Mouse (Mus musculus): Measurements from ENCODE around the gene Trp53.
A peak's percentile ranks its signal among the peaks of the same experiment; 100 is the strongest.
"Not testable (repeated sequence)": the region's sequence is repeated elsewhere in the genome, so short reads cannot be mapped to it uniquely, and the experiment has no call there.

Gene Trp53

DNA sequence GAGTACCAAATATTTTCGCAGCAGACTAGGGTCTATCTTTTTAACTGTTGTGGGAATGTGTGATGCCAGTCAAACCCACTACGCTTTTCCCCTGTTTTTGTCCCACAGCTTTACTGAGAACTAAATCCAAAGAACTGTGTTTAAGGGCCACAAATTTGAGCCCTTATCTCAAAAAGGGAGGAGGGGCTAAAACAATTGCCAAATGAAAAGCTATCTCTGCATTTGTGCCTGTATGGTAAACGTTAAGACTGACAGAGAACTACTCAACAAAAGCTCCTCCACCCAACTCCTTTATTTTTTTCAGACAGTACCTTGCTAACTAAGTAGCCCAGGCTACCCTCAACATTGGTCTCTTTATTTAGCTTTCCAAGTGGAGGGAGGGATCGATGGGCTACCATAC, 12.6 kb downstream of the Trp53 start:
- no peak for DNase-seq (ENCODE audit: extremely low spot score, low spot score)

GRCm38 (mm10) chr11:69594853-69595252, 14.7 kb downstream of the Trp53 start:
- no peak for DNase-seq (ENCODE audit: extremely low spot score, low spot score)

DNA sequence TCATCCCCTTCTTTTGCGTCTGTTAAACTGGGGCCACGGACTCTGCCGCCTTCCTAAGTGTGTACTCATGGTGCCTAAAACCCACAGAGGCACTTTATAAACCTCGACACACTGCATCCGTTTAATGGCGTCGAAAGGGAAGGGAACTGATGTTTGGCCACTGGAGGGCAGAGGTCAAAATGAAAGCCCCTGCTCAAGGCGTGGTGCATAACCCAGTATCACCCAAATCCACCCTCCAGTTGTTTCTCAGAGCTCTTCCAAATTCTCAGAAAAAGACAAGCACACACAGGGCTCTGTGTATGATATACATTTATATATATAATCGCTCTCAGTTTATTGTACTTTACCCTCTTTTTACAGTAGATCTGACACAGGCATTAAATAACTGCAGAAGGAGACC, 19.3 kb downstream of the Trp53 start:
- DNase-seq (ENCODE audit: extremely low spot score, low spot score), result no peak

DNA sequence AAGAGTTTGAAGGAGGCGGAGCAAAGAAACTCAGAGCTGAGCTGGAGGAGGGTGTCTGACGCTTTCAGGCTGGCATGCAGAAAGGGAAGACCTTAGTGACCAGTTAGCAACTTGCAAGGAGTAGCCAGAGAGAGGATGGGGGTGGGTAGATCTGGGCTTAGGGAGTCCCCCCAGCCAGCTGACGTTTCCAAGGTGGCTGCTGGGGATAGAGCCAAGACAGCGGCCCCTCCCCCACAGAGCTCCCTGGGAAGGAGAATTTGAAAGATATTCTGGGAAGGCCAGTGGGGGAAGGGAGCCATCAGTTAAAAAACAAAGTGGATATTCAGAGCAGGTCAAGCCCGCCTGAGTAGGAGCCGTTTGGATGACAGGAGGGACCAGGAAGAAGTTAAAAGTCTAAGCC, 19.9 kb downstream of the Trp53 start:
- DNase-seq (ENCODE audit: extremely low spot score, low spot score), result peak; percentile 50

GRCm38 (mm10) chr11:69601768-69602167, 21.6 kb downstream of the Trp53 start:
- DNase-seq (ENCODE audit: extremely low spot score, low spot score), result no peak

DNA sequence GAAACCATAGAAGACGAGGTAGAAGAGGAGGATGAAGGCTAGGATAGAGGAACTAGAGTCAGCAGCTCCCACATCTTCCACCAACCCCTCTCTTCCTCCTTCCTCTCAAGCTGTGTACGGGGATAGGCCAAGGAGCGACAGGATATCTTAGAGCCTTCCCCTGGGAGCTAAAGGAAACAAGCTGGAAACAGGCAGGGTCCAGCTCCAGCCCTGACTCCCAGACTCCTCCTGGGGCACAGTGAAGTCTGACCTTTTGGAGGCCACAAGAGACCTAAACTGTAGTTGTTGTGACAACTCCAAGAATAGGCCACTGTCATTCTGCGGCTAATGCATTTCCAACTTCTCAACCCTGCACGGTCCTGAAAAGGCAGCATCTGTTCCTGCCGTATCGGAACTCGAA, 23.4 kb downstream of the Trp53 start:
- no peak for DNase-seq (ENCODE audit: extremely low spot score, low spot score)

DNA sequence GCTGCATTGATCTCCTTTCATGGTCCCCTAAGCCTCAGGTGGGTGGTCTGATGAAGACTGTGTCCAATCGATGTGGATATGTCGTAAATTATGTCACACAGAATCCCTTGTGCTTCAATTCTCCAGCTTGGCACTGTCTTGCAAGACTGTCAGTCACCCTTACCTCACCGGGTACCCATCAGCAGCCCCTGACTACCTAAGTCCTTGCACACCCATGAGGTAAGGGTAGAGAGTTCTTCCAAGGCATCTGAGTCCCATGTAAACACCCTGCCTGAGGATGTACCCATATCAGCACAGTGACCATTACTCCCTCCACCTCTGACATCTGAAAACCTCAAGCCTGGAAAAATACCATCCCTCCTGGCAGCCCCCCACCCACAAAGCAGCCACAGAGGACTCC, 24.2 kb downstream of the Trp53 start:
- DNase-seq (ENCODE audit: extremely low spot score, low spot score), result no peak

- DNase-seq (ENCODE audit: extremely low spot score, low spot score), result peak; percentile 51
Observed at GRCm38 (mm10) chr11:69604795-69605664, 24.9 kb downstream of the Trp53 start.

DNA sequence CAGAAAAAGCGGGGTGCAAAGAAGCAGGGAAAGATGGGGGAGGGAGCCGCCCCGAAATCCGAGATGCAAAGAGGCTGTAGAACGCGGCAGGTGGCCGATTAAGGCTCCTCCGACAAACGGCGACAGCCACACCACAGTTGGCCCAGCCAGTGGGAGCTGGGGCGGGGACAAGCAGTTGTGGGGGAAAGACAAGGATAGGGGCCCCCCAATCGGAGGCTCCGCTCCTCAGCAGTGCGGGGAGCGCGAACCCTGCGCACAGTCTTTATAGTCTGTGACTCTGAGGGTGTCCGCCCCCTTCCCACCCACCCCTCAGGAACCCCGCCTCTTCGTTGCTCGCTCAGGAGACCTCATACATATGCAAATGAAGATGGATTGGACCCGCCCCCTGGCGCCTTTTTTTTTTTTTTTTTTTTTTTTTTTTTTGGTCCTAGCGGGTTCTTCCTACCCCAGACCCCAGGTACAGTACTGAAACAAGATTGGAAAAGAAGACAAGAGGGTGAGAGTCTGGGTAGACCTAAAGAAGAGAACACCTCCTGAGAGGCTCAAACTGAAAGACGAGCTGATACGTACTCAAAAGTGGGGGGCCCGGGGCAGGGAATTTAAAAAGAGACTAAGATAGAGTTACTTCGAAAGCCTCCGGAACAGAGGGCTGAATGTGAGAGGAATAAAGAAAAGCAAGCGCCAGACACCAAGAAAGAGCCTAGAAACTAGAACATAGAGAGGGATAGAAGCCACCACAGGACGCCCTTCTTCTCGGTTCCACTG, 25.7 kb downstream of the Trp53 start, which contains the start of gene Atp1b2:
Gene Atp1b2 (minus strand): TSS at position 217 of the 765 bp plus-strand sequence.
- peak; percentile 74 for DNase-seq (ENCODE audit: extremely low spot score, low spot score)

GRCm38 (mm10) chr11:69606491-69606795, 26.3 kb downstream of the Trp53 start:
- DNase-seq (ENCODE audit: extremely low spot score, low spot score), result no peak

DNA sequence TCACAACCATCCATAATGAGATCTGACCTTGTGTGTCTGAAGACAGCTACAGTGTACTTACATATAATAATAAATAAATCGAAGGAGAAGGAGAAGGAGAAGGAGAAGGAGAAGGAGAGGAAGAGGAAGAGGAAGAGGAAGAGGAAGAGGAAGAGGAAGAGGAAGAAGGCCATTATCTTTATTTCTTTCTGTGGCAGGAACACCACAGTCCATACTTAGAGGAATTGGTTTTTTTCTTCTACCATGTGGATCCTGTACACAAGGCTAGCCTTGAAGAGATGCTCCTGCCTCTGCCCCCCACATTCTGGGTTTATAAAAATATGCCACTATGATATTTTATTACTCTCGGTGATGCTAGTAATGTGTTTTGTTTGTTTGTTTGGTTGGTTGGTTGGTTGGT, 26.7 kb downstream of the Trp53 start:
- no peak for DNase-seq (ENCODE audit: extremely low spot score, low spot score)

- DNase-seq (ENCODE audit: extremely low spot score, low spot score), result no peak
Observed at GRCm38 (mm10) chr11:69608525-69608924, 28.4 kb downstream of the Trp53 start.

- DNase-seq (ENCODE audit: extremely low spot score, low spot score), result no peak
Observed at GRCm38 (mm10) chr11:69609416-69609815, 29.3 kb downstream of the Trp53 start.

GRCm38 (mm10) chr11:69610899-69611298, 30.7 kb downstream of the Trp53 start:
- no peak for DNase-seq (ENCODE audit: extremely low spot score, low spot score)

- DNase-seq (ENCODE audit: extremely low spot score, low spot score), result peak; percentile 84
Observed at GRCm38 (mm10) chr11:69613553-69614256, 33.5 kb downstream of the Trp53 start.

DNA sequence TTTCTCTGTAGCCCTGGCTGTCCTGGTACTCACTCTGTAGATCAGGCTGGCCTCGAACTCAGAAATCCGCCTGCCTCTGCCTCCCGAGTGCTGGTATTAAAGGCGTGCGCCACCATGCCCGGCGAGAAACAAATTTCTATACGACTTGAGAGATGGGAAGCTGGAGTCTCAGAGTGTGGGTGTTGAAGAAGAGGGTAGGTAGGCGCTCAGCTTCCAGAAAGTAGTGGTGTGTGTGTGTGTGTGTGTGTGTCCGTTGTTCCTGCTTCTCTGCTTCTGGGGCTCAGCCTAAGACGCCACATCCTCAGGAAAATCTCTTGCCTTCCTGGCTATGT, 34.1 kb downstream of the Trp53 start:
- not testable (repeated sequence) for DNase-seq (ENCODE audit: extremely low spot score, low spot score)

DNA sequence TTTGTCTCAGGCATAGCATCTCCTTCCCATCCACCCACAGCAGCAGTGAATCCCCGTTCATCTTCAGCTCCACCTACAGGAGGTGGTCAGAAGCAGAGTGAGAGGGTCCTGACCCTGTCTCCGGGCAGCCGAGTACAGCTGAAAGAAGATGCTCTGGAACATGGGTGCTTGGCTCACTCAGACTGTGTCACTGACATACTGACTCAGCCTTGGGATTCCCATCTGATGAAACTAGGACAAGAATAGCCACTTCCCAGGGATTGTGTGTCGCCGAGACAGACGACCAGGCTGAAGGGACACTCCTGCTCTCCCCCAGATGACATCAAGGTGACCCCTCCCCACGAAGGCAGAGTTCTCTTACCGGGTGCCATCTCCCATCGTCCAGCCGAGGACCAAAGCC, 36.6 kb downstream of the Trp53 start:
- no peak for DNase-seq (ENCODE audit: extremely low spot score, low spot score)

DNA sequence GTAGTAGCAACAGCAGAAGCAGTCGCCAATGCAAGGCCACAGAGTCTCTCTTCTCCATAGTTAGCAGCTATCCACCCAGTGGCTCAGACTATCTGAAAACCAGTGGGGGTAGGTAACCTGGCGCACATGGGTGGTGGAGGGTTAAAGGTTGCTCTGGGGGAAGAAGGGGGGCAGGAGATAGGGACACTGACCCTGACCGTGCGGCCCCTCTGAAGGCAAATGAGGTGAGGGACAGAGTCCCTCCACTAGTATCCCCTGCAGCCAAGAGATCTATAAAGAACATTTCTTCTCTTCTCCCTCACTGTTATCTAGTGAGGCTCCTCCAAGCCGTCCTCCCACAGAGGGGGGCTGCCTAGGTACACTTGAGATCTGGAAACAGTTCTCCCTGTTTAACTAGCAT, 37.6 kb downstream of the Trp53 start, which contains the start of gene Shbg:
Gene Shbg (minus strand): TSS at position 101 of the 400 bp plus-strand sequence.
- DNase-seq (ENCODE audit: extremely low spot score, low spot score), result no peak

GRCm38 (mm10) chr11:69620394-69621081, 40.4 kb downstream of the Trp53 start:
- no peak for DNase-seq (ENCODE audit: extremely low spot score, low spot score)

GRCm38 (mm10) chr11:69621571-69622268, 41.6 kb downstream of the Trp53 start, which contains the start of gene Sat2:
Gene Sat2 (plus strand): TSS chr11:69622024.
- peak; percentile 79 for DNase-seq (ENCODE audit: extremely low spot score, low spot score)

GRCm38 (mm10) chr11:69622406-69622805, 42.2 kb downstream of the Trp53 start:
- no peak for DNase-seq (ENCODE audit: extremely low spot score, low spot score)

All from neural tube, embryonic 10.5 days (tissue).